Mouse (Mus musculus): ENCODE measurements around the gene Golt1a. TPM values are rescaled to one million over a fixed set of nuclear protein-coding genes. Genes with fewer than 3 reads are reported as not detected.

The Golt1a gene
- total and polyA plus RNA-seq, 3 experiments, result not detected

DNA sequence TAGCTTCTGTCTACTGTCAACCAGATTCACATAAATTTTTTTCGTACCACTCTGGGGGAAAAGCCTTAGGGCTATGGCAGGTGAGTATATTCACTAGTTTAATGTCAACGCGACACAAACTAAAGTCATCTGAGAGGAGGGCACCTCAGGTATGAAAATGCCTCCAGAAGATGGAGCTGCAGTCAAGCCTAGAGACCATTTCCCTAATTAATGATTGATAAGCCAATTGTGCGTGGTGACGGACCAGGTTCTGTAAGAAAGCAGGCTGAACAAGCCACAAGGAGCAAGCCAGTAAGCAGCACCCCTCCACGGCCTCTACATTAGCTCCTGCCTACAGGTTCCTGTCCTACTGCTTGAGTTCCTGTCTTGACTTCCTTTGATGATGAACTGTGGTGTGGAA, 51.4 kb downstream of the Golt1a start:
- Histone ChIP-seq H3K4me3 (replicated peaks in 1 of 3; ENCODE audit: low read depth in 2 of 3, low read length in 2 of 3, poor library complexity in 1 of 3) (no peak overlapping the region), H3K4me2 (ENCODE audit: insufficient read depth, low read depth, poor library complexity, severe bottlenecking) (no peak overlapping the region), H3K9me3 (replicated peaks; ENCODE audit: low read length) (peaks cover 7% of the 10 kb centered on the region), H3K27me3 (replicated peaks) (peaks cover 88% of the 10 kb centered on the region), H3K4me1 (ENCODE audit: control insufficient read depth in 1 of 2, insufficient read depth in 2 of 2) (peaks cover 18 to 29% of the 10 kb centered on the region in 2 experiments), H3K79me2 (replicated peaks; ENCODE audit: control insufficient read depth, extremely low read depth, insufficient read depth, poor library complexity, severe bottlenecking) (no peaks in the 10 kb centered on the region), H3K36me3 (replicated peaks in 1 of 2; ENCODE audit: control insufficient read depth in 1 of 2, insufficient read depth in 1 of 2, low read length in 1 of 2) (no peaks in the 10 kb centered on the region), H3K27ac (ENCODE audit: insufficient read depth, low read depth) (no peak overlapping the region), H3K9ac (ENCODE audit: insufficient read depth, low read depth) (no peak overlapping the region)
- no peak for TF ChIP-seq ZNF384 (IDR thresholded peaks at IDR 0.05; ENCODE audit: low read depth, low read length)
- no peak for TF ChIP-seq CHD2 (IDR thresholded peaks at IDR 0.05; ENCODE audit: low read length)
- no peak for TF ChIP-seq EP300 (IDR thresholded peaks at IDR 0.05; ENCODE audit: low read length)
- no peak for TF ChIP-seq JUND (conservative IDR thresholded peaks at IDR 0.05; ENCODE audit: low read depth, low read length)
- no peak for TF ChIP-seq CTCF (conservative IDR thresholded peaks at IDR 0.05 in 1 of 2, IDR thresholded peaks at IDR 0.05 in 1 of 2; ENCODE audit: low read depth in 2 of 2, low read length in 2 of 2)
- TF ChIP-seq CHD1 (IDR thresholded peaks at IDR 0.05; ENCODE audit: low read depth, low read length), result no peak
- TF ChIP-seq PAX5 (IDR thresholded peaks at IDR 0.05; ENCODE audit: low read length), result no peak
- no peak for TF ChIP-seq USF1 (IDR thresholded peaks at IDR 0.05; ENCODE audit: low read depth, low read length)
- no peak for TF ChIP-seq ZC3H11A (IDR thresholded peaks at IDR 0.05; ENCODE audit: low read depth, low read length)
- TF ChIP-seq ELF1 (IDR thresholded peaks at IDR 0.05; ENCODE audit: low read depth, low read length), result no peak
- no peak for TF ChIP-seq KAT2A (IDR thresholded peaks at IDR 0.05; ENCODE audit: insufficient replicate concordance, low read length)
- TF ChIP-seq POLR2AphosphoS2 (IDR thresholded peaks at IDR 0.05; ENCODE audit: low read depth, low read length), result no peak
- no peak for TF ChIP-seq ETS1 (conservative IDR thresholded peaks at IDR 0.05; ENCODE audit: low read depth, low read length)
- TF ChIP-seq MAFK (IDR thresholded peaks at IDR 0.05; ENCODE audit: insufficient replicate concordance, low read length), result no peak
- no peak for TF ChIP-seq POLR2A (IDR thresholded peaks at IDR 0.05; ENCODE audit: low read depth, low read length)
- TF ChIP-seq UBTF (IDR thresholded peaks at IDR 0.05; ENCODE audit: low read depth, low read length), result no peak
- no peak for TF ChIP-seq SMC3 (IDR thresholded peaks at IDR 0.05; ENCODE audit: low read depth, low read length)
- no peak for TF ChIP-seq TBP (conservative IDR thresholded peaks at IDR 0.05; ENCODE audit: low read depth, low read length)
- dilution Hi-C loops (cut with MboI; ENCODE audit: extremely low pct_ligation_motif_present, extremely low pct_unique_long_range_greater_than_20kb, low sequenced_read_pairs), result no loop called here
- in situ Hi-C loops (cut with MboI; ENCODE audit: low pct_ligation_motif_present, low pct_unique_long_range_greater_than_20kb, low sequenced_read_pairs), result loop anchor here (25.0 kb wide), 1 partner anchor 324 kb away; the partner anchor contains the start of genes Mdm4 and Pik3c2b
- no peak for DNase-seq (ENCODE audit: extremely low read depth)

DNA sequence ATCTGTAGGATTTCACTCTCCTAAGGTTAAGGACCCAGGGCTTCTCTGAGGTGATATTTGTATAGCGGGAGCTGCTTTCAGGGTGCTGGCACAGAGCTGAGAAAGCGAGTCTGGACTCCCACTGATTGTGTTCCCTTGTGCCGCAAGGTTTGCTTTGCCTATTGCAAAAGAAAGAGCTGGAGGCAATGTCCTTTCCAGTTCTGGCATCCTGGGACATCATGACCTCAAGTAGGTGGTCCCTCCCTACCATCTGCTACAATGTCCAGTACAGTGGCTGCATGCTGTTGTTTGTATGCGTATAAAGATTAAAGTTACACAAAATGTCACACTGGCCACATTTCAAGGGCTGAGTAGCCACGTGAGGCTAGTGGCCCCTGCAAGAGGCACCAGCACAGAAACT, 52.5 kb downstream of the Golt1a start:
- Histone ChIP-seq H3K9me3 (replicated peaks; ENCODE audit: low read length) (peaks cover 7% of the 10 kb centered on the region), H3K27ac (ENCODE audit: insufficient read depth, low read depth) (no peak overlapping the region), H3K4me1 (ENCODE audit: control insufficient read depth in 1 of 2, insufficient read depth in 2 of 2) (peaks cover 8 to 18% of the 10 kb centered on the region in 2 experiments; a peak in 3 of 4 replicates), H3K27me3 (replicated peaks) (peaks cover 93% of the 10 kb centered on the region), H3K36me3 (replicated peaks in 1 of 2; ENCODE audit: control insufficient read depth in 1 of 2, insufficient read depth in 1 of 2, low read length in 1 of 2) (no peaks in the 10 kb centered on the region), H3K9ac (ENCODE audit: insufficient read depth, low read depth) (no peak overlapping the region), H3K4me3 (replicated peaks in 1 of 3; ENCODE audit: low read depth in 2 of 3, low read length in 2 of 3, poor library complexity in 1 of 3) (no peak overlapping the region), H3K4me2 (ENCODE audit: insufficient read depth, low read depth, poor library complexity, severe bottlenecking) (no peak overlapping the region), H3K79me2 (replicated peaks; ENCODE audit: control insufficient read depth, extremely low read depth, insufficient read depth, poor library complexity, severe bottlenecking) (no peaks in the 10 kb centered on the region)
- TF ChIP-seq HCFC1 (IDR thresholded peaks at IDR 0.05; ENCODE audit: low read depth, low read length) (no peak), TCF12 (IDR thresholded peaks at IDR 0.05; ENCODE audit: low read depth, low read length) (no peak), POLR2A (IDR thresholded peaks at IDR 0.05; ENCODE audit: low read depth, low read length) (no peak), MAX (IDR thresholded peaks at IDR 0.05; ENCODE audit: low read length) (no peak), GABPA (IDR thresholded peaks at IDR 0.05; ENCODE audit: insufficient replicate concordance, low read depth, low read length) (no peak), RAD21 (IDR thresholded peaks at IDR 0.05; ENCODE audit: low read depth, low read length) (no peak), ZC3H11A (IDR thresholded peaks at IDR 0.05; ENCODE audit: low read depth, low read length) (no peak), USF2 (conservative IDR thresholded peaks at IDR 0.05; ENCODE audit: low read depth, low read length) (no peak), SMC3 (IDR thresholded peaks at IDR 0.05; ENCODE audit: low read depth, low read length) (no peak), JUND (conservative IDR thresholded peaks at IDR 0.05; ENCODE audit: low read depth, low read length) (no peak), ELF1 (IDR thresholded peaks at IDR 0.05; ENCODE audit: low read depth, low read length) (no peak), ZKSCAN1 (IDR thresholded peaks at IDR 0.05; ENCODE audit: borderline replicate concordance, low read depth, low read length) (no peak), ZNF384 (IDR thresholded peaks at IDR 0.05; ENCODE audit: low read depth, low read length) (no peak), PAX5 (IDR thresholded peaks at IDR 0.05; ENCODE audit: low read length) (no peak), TBP (conservative IDR thresholded peaks at IDR 0.05; ENCODE audit: low read depth, low read length) (no peak), CHD2 (IDR thresholded peaks at IDR 0.05; ENCODE audit: low read length) (no peak), USF1 (IDR thresholded peaks at IDR 0.05; ENCODE audit: low read depth, low read length) (no peak), IRF4 (IDR thresholded peaks at IDR 0.05; ENCODE audit: low read depth, low read length) (no peak)
- no peak for DNase-seq (ENCODE audit: extremely low read depth)
- in situ Hi-C loops (cut with MboI; ENCODE audit: low pct_ligation_motif_present, low pct_unique_long_range_greater_than_20kb, low sequenced_read_pairs), result loop anchor here (25.0 kb wide), 1 partner anchor 325 kb away; the partner anchor contains the start of genes Mdm4 and Pik3c2b
- dilution Hi-C loops (cut with MboI; ENCODE audit: extremely low pct_ligation_motif_present, extremely low pct_unique_long_range_greater_than_20kb, low sequenced_read_pairs), result no loop called here
